Mouse (Mus musculus) lung, postnatal 14 days (tissue): Measurements from ENCODE around the gene Gm49368.
A peak's percentile ranks its signal among the peaks of the same experiment; 100 is the strongest.
"Not testable (repeated sequence)": the region's sequence is repeated elsewhere in the genome, so short reads cannot be mapped to it uniquely, and the experiment has no call there.

Experiments used
- DNase-seq: peaks from one replicate; pipeline ENCODE4 v3.0.0; 2021

Gm49368 gene

DNA sequence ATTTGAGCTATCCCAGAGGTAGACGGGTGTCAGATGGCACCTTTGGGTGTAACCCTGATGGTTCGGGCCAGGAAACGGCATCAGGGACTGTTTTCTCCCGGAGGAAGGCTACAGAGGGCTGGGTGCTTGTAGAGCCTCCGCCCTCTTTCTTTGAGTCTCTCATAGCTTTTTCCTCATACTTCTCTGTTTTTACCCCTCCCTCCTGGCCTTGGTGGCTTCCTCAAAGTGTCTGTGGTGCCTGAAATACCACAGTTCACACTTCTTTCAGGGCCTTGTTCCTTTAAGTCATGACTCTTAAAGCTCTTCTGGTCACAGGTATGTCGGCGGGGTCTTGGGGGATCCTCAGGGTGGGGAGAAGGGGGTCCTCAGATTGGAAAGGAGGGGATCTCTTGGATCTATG, at the start of gene Gm49368, which contains the start of gene Itgam:
TSS of gene Gm49368 (plus strand) at position 228 of the 400 bp plus-strand sequence.
TSS of gene Itgam (plus strand) at position 185 of the 400 bp plus-strand sequence.
- no peak for DNase-seq

DNA sequence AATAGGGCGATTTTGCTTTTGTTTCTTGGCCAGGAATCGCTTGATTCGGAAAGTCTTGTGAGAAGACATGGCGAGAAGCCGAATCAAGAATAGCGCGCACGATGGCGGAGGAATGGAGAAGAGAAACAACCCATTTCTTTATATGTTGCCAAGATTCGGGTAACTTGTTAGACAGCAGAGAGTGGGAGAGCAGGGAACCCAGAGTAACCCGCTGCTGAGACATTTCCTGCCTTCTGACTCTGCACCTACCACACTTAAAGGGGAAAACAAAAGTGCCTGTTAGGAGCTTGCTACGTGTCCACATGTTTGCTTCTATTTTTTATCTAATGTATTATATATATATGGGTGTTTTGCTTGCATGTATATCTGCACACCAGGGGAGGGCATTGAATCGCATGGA, 49.4 kb upstream of the Gm49368 start:
- DNase-seq = no peak

DNA sequence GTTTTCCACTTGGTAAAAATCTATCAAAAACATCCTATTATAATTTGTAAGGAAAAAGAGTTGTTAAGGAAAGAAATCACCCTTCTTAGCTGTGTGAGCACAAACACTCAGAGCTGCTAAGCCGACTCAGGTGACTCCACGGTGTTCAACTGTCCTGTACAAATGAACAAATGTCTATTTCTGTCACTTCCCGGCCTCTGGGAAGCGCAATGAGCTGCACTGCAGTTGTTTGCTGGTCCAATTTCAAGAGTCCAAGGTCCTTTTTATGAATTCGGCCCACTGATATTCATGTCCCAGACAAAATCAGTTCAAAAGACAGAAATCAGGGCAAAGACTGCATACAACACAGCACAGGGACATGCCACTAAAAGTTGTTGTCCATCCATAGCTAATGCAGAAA, 46.3 kb upstream of the Gm49368 start:
- not testable (repeated sequence) for DNase-seq

DNA sequence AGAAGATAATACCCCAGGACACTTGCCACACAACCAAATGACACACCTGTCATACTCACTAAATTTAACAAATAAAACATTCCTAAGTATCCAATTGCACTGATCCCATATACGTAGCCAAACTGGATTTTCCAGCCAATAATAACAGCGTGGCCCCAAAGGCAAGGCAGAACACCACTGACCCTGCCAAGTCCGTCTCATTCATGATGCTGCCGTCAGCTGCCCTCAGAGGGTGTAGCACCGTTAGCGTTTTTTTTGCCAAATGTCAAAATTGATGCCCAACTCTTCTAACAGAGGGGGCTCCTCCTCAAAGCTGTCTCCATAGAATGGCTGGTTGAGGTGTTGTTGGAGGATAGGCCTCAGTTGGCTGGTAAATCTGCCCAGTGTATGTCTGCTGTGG, 45.8 kb upstream of the Gm49368 start:
- no peak for DNase-seq

DNA sequence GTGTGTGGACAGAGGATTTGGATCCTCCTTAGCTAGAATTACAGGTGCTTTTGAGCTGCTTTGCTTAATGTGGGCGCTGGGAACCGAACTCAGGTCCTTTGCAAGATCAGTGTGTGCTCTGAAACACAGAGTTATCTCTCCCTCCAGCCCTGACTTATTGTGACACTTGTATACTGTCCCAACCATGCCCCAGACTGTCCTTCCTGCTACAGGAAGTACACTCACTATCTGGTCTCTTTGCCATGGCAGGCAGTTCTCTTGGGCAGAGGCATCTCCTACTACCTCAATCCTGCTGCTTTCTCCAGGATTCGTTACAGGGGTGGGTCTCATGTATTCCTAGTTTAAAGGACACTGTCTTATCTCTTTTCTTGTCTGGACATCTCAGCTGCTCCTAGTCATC, 44.2 kb upstream of the Gm49368 start:
- no peak for DNase-seq

DNA sequence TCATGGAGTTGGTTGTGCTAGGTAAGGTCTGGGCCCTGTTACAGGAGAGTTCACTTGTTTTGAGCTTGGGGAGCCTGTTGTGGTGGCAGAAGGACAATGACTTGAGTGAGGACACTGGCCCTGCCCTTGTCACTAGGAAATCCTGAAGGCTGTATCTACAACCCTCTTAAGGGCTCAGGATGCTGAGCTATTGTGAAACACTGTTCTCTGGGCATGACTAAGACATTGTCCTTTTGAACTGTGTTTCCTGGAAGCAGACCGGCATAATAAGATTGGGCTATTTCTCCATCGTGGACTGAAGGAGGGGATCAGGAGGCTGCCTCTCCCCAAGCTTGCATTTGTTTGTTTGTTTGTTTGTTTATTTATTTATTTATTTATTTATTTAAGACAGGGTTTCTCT, 43.3 kb upstream of the Gm49368 start:
- no peak for DNase-seq

DNA sequence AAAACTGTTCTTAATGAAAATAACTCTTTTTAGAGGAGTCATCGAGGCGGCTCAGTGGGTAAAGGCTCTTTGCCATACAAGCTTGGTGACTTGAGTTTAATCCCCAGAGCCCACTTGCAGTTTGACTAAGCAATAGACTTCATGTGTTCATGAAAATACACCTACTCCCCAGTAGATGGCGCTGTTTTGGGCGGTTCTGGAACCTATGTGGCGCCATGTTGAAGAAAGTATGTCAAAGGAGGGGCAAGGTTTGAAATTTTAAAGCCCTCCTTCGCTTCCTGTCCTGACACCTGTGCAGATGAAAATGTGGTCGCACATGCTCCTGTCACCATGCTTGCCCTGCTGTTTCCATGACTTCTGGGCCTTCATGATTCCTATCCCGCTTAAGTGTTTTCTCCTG, 39.5 kb upstream of the Gm49368 start:
- DNase-seq = no peak

DNA sequence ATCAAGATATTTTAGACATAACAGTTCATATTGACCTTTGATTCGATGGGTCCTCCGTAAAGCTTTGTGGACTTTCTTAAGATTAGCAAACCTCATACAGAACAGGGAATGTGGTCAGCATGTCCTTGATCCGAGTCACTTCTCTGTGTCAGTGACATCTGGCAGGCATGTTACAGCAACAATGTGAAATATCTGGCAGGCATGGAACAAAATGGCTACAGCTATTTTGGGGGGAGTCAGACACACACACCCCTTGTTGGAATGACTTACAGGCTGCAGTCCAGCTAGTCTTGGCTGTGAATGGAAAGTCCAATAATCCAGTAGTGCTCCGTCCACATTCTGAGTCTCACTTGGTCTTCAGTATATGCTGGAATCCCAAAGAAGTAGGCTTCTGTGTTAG, 38.9 kb upstream of the Gm49368 start:
- DNase-seq = no peak

DNA sequence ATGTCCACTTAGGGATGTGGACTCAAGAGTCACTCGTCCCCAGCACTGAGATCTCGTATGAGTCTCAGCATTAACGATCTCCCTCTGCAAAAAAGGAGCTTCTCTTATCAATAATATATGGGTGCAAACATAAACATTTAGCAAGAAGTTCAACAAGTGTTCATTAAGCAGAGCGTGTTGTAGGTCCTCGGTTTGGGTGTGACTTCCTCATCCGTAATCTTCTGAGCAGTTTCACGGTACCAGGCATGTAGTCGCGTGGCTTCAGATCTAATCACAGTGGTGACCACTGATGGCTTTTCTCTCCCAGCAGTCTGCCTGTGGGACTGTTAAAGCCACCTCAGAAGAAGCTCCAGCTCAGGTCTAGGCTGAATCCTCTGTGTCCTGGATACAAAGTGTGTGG, 38.1 kb upstream of the Gm49368 start:
- DNase-seq = no peak

DNA sequence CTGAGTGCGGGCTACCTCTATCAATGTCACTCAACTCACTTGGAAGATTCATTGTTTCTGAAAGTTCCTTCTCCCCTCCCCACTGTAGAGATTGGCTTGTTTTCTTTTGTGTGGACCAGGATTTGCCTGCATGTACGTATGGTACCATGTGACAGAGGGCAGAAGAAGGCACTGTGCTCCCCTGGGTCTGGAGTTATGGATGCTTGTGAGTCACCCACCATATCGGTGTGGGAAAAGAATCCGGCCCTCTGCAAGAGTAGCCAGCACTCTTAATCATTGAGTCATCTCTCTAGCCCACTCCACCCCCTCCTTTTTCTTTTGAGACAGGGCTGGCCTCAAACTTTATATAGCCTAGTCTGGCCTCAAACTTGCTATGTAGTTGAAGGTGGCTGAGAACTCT, 37.6 kb upstream of the Gm49368 start:
- DNase-seq = no peak

DNA sequence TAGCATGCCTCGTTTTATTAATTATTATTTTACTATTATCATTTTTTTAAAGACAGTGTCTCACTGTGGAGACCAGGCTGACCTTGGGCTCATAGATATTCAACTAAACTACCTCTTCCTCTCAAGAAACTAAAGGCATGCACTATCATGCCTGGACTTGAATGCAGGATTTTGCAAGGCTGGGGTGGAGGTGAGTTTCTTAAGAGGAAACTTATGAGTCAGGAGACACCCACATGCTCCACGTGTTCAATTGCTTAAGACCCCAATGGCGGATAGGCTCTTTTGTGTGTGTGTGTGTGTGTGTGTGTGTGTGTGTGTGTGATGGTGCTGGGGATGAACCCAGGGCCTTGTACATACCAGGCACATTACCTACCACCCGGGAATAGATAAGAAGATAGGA, 37.1 kb upstream of the Gm49368 start:
- DNase-seq = no peak

DNA sequence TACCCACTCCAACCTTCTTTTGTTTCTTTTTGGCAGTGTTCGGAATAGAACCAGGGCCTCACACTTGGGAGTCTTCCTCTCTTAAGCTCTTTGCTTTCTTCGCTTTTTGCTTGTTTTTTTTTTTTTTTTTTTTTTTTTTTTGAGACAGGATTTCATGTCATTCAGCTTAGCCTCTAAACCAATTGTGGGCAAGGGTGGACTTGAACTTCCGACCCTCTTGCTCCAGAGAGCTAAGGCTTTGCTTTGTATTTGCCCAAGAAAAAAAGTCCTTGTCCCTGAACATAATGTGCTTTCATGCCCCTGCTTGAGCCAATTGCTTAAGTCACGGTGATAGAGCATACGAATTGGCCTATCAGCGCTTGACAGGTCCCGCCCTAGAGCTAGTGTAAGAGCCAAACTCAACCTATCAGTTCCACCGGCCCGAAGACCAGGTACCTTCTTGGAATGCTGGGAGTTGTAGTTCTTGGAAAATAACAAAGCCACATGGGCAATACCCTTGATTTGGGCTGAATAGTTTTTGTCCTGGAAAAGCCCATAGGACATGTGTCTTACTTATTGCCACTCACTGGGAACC, 31.0 kb upstream of the Gm49368 start:
- no peak for DNase-seq

DNA sequence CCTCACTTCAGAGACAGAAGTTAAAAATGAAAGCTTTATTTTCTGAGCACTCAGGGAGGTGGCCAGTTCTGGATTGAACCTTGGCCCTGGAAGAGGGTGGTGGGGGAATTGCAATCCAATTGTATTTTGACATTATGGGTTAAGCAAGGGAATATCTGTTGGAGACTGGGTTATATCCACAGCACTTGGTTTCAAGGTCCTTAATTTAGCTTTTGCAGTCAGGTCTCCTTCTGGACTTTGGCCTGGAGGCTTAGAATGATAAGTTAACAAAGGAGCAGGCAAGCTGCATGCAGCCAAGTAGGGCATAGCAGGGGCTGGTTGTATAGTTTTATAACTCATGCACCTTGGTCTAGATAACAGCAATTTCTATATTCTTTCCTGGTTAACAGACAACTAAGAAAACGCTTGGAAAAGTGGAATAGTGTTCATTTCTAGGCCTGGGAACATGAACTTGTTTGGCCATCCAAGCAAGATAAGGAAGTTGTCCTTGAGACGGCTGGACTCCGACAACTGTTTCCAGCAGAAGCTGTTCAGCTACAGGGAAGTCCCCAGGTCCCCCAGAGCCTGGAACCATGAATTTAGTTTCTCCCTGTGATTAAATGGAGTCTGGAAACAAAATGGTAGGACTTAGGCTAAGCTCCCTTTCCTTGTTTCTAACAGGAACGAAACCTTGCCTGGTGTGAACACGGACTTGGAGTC, 30.0 kb upstream of the Gm49368 start:
- DNase-seq = no peak

DNA sequence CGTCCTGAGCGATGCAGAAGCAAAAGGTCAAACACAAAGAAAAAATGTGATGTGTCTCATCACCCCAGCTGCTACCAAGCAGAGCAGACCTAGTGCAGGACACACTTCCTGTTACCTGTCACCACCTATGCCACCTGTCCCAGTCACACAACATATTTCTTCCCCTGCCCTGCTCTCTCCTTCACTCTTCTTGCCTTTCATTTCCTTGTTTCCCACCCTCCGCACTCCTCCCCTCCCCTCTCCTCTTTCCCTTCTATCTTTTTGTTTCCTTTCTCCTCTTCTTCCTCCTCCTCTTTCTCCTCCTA, 29.5 kb upstream of the Gm49368 start:
- no peak for DNase-seq

DNA sequence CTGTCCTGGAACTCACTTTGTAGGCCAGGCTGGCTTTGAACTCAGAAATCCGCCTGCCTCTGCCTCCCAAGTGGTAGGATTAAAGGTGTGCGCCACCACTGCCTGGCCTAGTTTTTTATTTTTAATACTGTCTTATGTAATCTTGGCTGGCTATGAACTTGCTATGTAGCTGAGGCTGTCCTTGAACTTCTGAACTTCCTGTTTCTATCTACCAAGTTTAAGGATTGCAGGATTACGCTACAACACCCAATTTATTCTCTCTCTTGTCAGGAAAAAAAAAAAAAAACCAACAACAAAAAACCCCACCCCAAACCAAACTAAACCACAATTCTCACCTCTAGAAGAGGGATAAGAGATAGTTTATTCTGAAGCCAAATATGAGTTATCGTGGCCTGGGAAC, 28.9 kb upstream of the Gm49368 start:
- no peak for DNase-seq

DNA sequence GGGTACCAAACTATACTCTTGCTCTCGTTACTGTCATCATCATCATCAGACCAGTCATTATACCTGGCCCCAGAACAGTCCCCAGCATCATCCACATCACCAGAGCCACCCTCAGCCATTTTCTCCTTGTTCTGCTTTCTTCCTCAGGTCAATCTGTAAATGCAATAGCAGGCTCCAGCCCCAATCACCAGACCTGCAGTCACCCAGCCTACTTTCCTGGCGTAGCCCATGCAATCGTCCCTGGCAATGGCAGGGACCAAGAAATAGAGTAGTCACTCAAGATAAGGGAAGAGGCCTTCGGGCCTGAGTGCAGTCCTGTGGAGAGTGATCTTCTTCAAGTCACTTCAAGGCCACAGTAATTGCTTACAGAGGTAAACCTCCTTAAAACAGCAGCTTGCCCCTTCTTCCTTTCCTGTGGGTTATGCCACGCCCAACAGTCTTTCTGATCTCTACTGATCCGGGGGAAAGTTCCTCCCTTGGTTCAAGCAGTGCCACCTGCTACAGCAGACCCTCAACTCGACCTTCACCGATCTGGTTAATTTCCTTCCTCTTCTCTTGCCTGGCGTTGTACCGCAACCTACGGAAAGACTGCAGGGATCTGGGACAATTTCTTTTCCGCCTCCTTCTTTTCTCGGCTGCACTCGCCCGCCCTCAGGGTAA, 20.2 kb upstream of the Gm49368 start:
- DNase-seq = not testable (repeated sequence)

DNA sequence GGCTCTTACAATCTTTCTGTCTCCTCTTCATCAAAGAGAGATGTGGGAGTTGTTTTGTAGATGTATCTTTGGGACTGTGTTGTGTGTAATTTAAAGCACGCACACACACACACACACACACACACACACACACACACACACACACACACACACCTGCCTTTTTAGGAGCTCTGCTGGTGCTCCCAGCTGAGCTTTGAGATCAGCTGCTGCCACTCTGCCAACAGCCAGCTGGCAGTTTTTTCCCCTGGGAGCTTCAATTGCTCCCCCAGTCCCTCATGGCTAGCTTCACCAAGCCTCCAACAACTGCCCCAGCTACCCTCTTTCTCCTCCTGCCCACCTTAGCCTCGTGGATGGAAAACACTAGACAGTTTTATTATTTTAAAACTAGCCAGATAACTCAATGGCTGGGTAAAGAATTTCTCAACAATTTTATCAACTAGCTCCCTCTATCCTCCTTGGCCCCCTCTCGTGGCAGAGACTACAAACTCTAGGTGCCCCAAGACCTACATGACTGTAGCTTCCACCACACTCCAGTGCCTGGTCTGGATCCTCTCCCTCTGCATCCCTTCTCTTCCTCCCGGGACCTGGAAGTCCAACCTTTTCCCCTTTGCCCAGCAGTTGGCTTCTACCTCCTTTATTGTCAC, 18.2 kb upstream of the Gm49368 start:
- DNase-seq = peak; percentile 29

DNA sequence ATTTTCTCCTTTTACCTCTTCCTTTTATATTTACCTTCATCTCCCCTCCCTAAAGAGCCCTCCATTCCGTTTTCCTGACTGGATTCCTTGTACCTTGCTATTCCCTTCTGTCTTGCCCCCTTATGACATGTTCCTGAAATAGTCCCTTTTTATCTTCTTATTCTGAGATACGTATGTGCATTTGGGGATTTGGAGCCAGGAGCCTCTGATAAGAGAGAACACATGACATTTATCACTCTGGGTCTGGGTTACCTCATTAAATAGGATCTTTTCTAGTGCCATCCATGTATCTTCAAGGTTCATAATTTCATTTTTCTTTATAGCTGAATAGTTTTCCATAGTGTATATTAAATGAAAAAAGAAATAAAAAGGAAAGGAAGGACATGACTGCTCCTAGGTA, 16.8 kb upstream of the Gm49368 start:
- no peak for DNase-seq

DNA sequence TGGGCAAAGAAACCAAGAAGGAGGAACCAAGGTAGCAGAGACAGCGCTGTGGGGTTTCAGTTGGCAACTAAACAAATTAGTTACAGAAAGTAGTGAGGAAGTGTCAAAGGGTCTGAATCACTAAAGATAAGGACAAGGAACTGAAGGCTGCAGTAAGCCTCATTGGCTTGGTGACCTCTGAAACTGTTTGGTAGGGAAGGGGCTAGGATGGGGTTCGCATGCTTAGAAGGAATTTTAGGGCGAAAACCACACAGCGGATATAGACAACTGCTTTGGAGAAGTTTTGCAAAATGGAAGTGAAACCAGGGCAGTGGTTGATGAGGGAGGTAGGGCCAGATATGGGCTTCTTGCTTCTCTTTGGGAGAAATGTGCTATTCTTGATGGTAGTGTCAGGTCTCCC, 13.7 kb upstream of the Gm49368 start:
- no peak for DNase-seq

DNA sequence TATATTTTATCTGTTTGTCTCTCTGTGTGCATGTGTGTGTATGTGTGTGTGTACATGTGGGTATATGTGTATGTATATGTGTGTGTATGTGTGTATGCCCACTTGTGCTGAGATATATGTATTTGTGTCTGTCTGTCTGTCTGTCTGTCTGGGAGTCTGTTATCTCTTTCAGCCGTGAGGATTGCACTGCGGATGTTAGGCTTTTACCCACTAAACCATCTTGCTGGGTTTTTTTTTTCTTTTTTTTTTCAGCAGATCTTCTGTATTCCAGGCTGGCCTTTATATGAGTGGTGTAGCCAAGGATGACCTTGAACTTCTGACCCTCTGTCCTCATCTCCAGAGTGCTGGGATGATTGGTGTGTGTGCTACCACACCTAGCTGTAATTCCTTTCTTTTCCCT, 13.2 kb upstream of the Gm49368 start:
- DNase-seq = no peak

DNA sequence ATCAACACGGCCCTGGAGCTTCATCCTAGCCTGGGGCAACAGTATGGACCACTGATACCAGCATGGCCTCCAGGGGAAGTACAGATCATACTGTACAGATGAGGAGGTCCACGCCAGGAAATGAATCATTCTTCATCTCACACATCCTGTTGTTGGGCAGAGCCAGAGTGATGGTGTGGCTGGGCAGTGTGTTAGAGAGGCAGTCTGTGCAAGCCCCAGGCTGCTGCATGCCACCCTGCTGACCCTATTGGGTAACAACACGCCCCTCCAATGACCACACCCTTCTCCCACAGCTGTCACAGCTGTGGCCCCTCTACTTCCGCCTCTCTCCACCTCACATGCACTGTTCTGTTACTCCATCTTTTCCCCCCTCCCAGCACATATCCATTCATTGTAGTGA, 11.7 kb upstream of the Gm49368 start:
- no peak for DNase-seq

DNA sequence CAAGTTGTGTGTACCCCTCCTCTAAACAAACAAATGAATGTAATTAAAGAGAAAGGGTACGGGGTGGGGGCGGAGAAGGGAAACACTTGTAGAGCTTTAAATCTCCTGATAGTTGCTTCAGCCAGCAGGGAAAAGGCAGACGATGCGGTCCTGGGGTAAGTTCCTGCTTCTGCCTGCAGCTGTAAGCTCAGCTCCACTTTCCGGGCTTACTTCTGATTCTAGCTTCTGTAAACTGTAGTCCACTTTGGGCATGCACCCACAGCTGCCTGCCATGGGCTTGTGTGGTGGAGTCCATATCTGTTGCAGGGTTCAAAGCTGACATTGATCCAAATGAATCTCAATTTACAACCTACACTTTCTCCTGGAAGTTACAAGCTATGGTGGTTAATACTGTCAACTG, 9.4 kb upstream of the Gm49368 start:
- DNase-seq = no peak

DNA sequence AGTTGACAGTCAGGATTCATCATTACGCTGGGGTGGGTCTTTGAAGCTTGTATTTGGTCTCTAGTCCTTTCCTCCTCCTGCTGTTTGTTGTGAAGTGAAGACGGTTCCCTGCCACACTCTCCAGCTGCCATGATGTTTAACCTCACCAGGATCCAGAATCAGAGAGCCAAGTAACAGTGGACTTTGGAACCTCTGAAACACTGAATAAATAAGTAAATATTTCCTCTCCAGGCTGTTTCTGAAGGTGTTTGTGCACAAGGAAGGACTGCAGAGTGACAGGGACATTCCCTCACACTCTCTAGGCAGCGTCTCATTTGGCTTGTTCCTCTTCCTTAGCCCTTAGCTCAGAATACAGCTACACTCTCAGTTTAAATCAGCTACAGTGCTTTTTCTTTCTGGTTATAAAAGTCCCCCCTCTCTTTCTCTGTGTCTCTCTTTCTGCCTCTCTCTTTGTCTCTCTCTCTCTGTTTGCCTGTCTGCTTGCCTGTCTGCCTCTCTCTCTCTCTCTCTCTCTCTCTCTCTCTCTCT, 5.5 kb upstream of the Gm49368 start:
- DNase-seq = no peak

DNA sequence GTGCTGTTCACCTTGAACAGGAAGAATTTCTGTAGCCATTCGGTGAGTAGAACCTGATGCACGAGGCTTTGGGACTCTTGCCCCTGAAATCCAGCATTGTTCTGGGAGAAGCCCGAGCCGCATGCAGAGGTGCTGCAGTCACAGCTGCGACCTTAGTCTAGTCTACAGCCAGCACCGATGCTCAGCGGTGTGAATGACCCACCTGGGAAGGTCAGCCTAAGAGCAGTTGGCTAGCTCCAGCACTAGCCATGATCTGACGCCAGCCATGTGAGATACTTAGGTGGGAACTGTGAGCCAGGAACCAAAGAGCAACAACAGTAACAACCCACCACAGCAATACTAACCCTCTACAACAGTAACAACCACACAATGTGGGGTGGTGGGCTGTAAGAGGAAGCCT, 4.6 kb upstream of the Gm49368 start:
- DNase-seq = no peak
